Mouse (Mus musculus) bone marrow, adult 2 months (tissue): Measurements from ENCODE around the gene Tank.

Experiments
- CTCF ChIP-seq: fragments of 200-500 bp; IDR thresholded peaks from 2 replicates; pipeline ENCODE4 v1.5.1; 2011; ENCODE audit warnings: low read length, control low read depth; ENCODE audit not compliant: control insufficient read depth, insufficient read depth
- POLR2A ChIP-seq: fragments of 200-500 bp; IDR thresholded peaks from 2 replicates; pipeline ENCODE4 v1.6.1; 2011; ENCODE audit warnings: low read depth, mild to moderate bottlenecking, control low read depth, low read length, borderline replicate concordance; ENCODE audit not compliant: control insufficient read depth

DNA sequence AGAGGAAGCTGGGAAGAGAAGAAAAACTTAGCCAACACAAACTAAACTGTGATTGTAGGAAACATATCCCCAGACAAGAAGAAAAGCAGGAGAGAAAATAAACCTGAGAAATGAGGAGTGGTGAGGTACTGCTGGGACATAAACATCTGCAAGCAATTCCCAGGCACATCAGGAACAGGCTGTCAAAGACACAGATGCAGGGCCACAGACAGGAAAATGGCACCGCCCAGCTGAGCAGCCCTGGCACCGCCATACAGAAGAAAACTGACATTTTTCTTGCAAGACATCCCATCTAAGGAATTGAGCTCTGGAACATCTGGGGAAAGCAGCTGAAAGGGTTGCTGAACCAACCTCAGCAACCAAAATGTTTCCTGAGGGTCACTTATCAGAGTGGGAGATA lies 30.4 kb upstream of the Tank start:
- TF ChIP-seq CTCF (no peak), POLR2A (no peak)
